Mouse (Mus musculus): ENCODE data around the gene Cc2d2b.

Cc2d2b gene

DNA sequence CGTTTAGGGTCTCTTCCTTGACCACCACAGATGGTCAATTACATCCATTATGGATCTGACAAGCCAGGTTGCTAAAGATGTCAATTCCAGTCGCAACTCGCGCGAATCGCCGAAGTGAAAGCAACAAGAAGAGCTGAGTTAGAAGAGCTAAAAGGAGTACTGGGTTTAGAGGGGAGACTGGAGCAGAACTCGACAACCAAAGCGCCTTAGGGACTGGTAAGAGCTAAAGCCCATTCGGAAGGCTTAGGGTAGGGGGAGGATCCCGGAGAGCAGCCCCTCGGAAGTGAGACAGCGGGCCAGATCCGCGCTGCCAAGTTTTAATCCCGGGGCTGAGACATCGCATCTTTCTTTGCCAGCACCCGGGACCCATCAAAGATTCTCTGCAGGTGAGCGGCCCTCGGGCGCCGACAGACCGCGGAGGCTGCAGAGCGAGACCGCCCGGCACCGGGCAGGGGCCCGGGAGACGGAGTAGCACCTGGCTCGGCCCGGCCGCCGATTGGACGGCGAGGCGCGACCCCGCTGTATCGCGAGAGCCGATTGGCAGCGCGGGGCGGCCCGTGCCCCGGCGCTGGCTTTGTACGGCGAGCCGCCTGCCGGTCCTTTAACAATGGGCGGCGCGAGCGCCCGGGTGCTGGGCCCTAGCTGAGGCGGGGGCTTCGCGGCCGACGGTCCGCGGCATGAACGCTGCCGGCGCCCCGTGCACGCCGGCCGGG is 82.3 kb downstream of the Cc2d2b start, which contains the start of gene Ccnj:
Gene Ccnj, plus strand, starts transcription at position 577 of the 713 bp plus-strand sequence.
- DNase-seq (ENCODE audit: extremely low read depth, insufficient read length, low spot score) = peak; percentile 92

DNA sequence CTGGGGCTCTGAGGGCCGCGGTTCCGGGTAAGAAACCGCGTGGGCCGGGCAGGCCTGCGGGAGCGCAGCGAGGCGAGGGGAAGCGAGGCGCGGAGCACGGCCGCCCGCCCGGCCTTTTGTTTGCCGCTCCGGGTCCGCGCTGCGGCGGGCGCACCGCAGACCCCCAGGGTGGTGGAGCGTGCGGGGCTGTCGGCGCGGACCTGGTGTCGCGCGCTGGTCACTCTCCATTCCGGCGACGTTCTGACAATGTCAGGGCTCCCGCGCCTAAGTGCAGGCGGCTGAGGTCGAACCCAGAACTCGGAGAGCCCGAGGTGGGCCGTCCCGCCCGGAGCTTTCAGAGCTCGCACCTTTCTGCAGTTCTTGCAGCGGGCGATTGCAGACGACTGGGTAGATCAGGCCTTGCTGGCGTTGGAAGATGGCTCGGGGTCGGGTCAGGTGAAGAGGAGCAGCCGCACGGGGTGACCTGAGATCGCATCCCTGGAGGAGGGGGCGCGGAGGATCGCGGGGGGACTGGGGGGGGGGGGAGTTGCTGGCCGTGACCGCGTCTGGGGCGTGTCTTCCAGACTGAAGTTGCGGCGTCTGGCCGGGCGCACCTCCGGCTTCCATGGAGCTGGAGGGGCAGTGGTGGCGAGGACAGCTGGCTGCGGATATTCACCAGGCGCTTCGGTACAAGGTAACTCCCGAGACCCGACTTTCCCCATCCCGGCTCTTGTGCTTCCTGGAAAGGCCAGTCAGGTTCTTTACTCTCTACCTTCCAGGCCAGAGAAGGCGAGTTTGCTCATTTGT is 83.1 kb downstream of the Cc2d2b start:
- DNase-seq (ENCODE audit: extremely low read depth, insufficient read length, low spot score) = peak; percentile 76

DNA sequence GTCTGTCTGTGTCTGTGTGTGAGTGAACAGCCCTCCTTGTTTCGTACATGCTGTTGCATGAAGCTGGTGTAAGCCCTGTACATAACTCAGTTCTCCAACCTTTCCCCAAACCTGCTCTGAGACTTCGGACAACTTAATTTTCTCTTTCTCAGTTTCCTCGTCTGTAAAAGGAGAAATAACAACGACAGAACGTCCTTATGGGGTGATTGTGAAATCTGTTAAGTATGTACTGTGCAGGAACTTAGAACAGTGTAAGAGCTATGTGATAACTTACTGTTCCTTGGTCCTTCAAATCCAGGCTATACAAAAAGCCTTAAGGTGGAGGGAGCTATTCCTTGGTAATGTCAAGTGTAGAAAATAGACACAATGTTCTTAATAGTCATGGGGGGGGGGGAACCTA is 83.8 kb downstream of the Cc2d2b start:
- no peak for DNase-seq (ENCODE audit: extremely low read depth, insufficient read length, low spot score)

DNA sequence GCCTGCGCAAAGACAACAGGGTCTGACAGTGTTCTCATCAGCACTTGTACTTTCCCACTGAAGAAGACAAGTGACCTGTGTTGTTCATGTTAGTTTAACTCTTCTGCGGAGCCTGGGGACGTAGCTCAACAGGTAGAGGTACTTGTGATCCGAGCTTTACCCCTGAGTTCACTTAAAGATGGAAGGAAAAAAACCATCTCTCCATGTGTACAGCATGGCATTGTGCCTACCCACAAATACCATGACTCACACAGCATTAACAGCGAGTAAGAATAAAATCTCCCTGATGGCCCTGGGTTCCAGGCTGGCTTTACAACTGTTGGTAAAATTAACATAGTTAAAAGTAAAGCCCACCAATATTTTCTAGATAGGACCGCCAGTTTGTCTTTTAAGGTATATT is 85.9 kb downstream of the Cc2d2b start:
- no peak for DNase-seq (ENCODE audit: extremely low read depth, insufficient read length, low spot score)

DNA sequence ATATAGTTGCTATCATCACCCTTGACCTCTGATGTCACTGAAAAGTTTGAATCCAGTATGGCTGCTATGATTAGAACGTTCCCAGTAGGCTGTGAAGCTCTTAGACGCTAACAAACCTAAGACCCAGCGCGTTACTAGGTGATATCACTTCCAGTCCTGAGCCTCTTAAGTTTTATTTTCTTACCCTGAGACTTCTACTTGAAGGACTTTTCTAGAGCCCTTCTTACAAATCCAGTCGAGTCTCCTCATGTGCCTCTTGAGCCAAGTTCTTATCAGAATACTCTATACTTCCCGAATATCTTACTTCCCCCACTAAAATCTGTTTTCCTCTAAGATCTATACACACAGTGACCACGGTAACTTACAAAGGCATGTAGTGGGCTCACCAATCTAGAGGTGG is 89.7 kb downstream of the Cc2d2b start:
- no peak for DNase-seq (ENCODE audit: extremely low read depth, insufficient read length, low spot score)

GRCm38 (mm10) chr19:40840303-40840702 is 91.8 kb downstream of the Cc2d2b start:
- DNase-seq (ENCODE audit: extremely low read depth, insufficient read length, low spot score) = no peak

DNA sequence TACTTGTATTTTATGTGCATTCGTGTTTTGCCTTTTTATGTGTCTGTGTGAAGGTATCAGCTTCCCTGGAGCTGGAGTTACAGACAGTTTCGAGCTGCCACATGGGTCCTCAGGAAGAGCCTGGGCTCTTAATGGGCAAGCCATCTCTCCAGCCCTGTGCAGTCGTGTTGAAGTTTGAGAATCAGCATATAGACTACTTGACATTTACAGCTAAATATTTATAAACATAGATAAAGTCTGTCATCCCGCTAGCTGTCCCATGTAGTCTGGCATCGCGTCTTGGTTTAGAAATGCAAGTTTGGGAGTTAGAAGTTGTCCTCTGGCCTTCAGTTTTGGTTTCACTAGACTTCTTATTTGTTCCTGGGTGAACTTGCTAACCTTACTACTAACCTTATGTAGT is 92.5 kb downstream of the Cc2d2b start:
- no peak for DNase-seq (ENCODE audit: extremely low read depth, insufficient read length, low spot score)

- no peak for DNase-seq (ENCODE audit: extremely low read depth, insufficient read length, low spot score)
Observed at GRCm38 (mm10) chr19:40841593-40841992, 93.0 kb downstream of the Cc2d2b start.

DNA sequence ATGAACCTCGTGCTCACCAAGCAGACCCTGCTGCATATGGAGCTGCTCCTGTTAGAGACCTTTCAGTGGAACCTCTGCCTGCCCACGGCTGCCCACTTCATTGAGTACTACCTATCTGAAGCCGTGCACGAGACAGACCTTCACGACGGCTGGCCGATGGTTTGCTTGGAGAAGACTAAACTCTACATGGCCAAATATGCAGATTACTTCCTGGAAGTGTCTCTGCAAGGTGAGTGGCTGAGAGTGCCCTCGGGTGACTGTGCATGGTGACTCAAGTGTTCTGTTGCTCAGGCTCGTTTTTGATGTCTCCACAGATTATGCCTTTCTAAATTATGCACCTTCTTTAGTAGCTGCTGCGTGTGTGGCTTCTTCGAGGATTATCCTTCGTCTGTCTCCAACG is 96.2 kb downstream of the Cc2d2b start:
- no peak for DNase-seq (ENCODE audit: extremely low read depth, insufficient read length, low spot score)

DNA sequence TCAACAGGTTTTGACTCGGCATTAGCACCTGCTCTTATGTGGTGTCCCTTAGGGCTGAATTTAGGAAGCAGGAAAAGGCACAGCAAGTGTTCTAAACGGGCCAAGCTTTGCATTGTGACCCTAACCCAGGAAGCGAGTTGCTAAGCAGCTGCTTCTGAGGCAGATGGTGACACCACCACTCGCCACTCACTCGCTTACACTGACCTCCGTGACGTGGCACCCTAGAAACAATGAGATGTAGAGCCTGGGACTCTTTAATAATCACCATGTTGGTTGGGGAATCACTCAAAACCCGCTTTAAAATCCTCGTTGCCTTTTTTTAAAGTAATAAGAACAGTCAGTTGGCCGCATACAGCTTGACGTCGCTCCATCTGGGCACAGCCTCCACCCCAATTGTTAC is 100.8 kb downstream of the Cc2d2b start:
- no peak for DNase-seq (ENCODE audit: extremely low read depth, insufficient read length, low spot score)

GRCm38 (mm10) chr19:40859555-40859954 is 111.0 kb downstream of the Cc2d2b start:
- no peak for DNase-seq (ENCODE audit: extremely low read depth, insufficient read length, low spot score)

GRCm38 (mm10) chr19:40868284-40868683 is 119.7 kb downstream of the Cc2d2b start:
- no peak for DNase-seq (ENCODE audit: extremely low read depth, insufficient read length, low spot score)

DNA sequence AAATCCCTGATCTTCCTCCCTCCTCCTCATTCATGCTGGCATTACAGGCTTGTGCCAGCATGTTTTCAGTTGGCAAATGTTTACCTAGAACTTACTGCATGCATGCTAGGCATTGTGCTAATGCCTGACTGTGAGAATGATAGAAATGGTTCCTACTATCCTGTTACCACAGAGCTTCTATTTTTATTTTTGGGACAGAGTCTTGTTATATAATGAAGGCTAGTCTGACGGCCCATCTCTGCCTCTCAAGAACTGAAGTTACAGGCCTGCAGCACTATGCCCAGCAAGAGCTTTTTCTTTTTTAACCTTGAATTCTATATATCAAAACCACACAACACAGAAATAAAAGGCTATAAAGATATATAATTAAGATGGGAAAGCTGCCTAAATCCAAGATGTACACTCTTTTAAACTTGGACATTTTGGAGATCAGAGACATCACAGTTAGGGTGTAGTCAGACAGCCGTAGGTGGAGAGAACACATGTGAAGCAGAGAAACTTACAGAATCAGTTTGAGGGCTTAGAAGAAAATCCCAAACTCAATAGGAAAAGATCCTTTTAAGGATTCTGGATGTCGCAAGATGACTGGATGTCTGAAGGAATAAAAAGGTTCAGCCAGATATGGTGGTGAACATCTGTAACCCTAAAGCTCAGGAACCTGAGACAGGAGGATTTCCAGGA is 121.0 kb downstream of the Cc2d2b start:
- DNase-seq (ENCODE audit: extremely low read depth, insufficient read length, low spot score) = no peak

- DNase-seq (ENCODE audit: extremely low read depth, insufficient read length, low spot score) = peak; percentile 21
Observed at GRCm38 (mm10) chr19:40872955-40873665, 124.6 kb downstream of the Cc2d2b start.
